Mouse (Mus musculus) cerebellum, adult 2 months (tissue): ENCODE data around the gene Ppm1b. TPM values are rescaled to one million over a fixed set of nuclear protein-coding genes. Genes with fewer than 3 reads are reported as not detected.

ENCODE experiments used
- DNase-seq, 2 experiments: peaks; one replicate each; pipeline ENCODE4 v3.0.0; 2021
- H3K27ac ChIP-seq: fragments of 200-500 bp; 2 replicates; pipeline ENCODE4 v1.5.1; 2012; ENCODE audit warnings: low read length, control low read depth, inconsistent platforms; ENCODE audit not compliant: insufficient read depth
- H3K27me3 ChIP-seq: fragments of 200-500 bp; 2 replicates; pipeline ENCODE4 v1.6.1; 2012; ENCODE audit warnings: inconsistent platforms, mild to moderate bottlenecking, low read length, moderate library complexity; ENCODE audit not compliant: control insufficient read depth, insufficient read depth
- H3K4me1 ChIP-seq: fragments of 200-500 bp; 2 replicates; pipeline ENCODE4 v1.6.1; 2011; ENCODE audit warnings: low read length; ENCODE audit not compliant: control insufficient read depth, insufficient read depth
- H3K4me3 ChIP-seq: fragments of 200-500 bp; replicated peaks from 2 replicates; pipeline ENCODE3; 2011; ENCODE audit warnings: mild to moderate bottlenecking, low read depth, low read length, control low read depth; ENCODE audit not compliant: insufficient read depth
- CTCF ChIP-seq: fragments of 200-500 bp; IDR thresholded peaks from 2 replicates; pipeline ENCODE4 v1.5.1; 2011; ENCODE audit warnings: low read depth, mild to moderate bottlenecking, control low read depth, low read length, moderate library complexity, borderline replicate concordance; ENCODE audit not compliant: insufficient read depth
- POLR2A ChIP-seq: fragments of 200-500 bp; IDR thresholded peaks from 2 replicates; pipeline ENCODE4 v1.6.1; 2011; ENCODE audit warnings: low read length, control low read depth, borderline replicate concordance; ENCODE audit not compliant: insufficient read depth
- WGBS: fragments of 180-500 bp; shearing (Covaris S2); methylation state at CpG from one replicate; pipeline ENCODE4 v1.1.7; 2018; 5-methylcytosine and 5-hydroxymethylcytosine counted together
- polyA plus RNA-seq: library from polyadenylated mRNA; depleted of rRNA; stranded (reverse); fragments of >200 nt; gene quantifications from 2 replicates; pipeline ENCODE4 v1.2.3, GENCODE M21; 2012

The Ppm1b gene
- polyA plus RNA-seq, 1 experiment, result 138 TPM

DNA sequence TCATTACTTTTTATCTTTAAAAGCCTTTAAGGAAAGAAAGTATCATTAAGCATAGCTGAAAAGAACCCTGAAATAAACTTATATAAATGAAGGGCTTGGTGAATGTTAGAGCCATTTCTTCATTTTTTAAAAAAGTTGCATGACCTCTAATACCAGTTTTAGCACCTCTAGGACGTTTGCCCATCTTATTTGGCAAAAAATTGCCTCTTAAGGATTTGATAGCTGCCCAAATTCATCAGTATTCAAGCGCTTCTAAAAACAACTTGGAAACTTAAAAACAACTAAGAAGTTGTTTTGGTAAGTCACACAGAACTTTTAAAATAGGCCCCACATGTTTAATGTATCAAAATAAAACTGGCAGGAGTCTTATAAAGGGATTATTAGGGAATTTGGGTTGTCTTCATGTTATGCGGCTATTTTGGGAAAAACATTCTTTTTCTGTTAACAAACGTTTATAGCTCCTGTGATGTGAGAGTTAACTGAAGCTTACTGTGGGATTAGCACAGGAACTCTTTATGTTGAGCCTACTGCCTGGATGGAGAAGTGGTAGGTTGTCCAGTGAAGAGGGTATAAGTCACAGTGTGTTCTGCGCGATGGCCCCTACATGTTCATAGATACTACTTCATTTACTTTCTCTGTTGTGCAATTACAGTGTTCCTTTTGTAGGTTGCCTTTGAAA lies 2.6 kb downstream of the Ppm1b start:
- WGBS, result 11% methylated on average over 6 of the region's 6 CpGs
- TF ChIP-seq POLR2A (no peak), CTCF (no peak)
- H3K4me3 ChIP-seq, result peak overlapping the region; percentile 78
- no peak for DNase-seq
- H3K27ac ChIP-seq, result no peak overlapping the region
- H3K27me3 ChIP-seq, result no peaks in the 10 kb centered on the region
- H3K4me1 ChIP-seq, result peaks cover 5% of the 10 kb centered on the region; the same call in 1 of the 2 replicates

GRCm38 (mm10) chr17:84959665-84960020 lies 3.1 kb downstream of the Ppm1b start:
- TF ChIP-seq CTCF (no peak), POLR2A (no peak)
- Histone ChIP-seq H3K27me3 (no peaks in the 10 kb centered on the region), H3K4me3 (peak overlapping the region; percentile 56), H3K27ac (no peak overlapping the region), H3K4me1 (peaks cover 5% of the 10 kb centered on the region; the same call in 1 of the 2 replicates)
- no peak for DNase-seq
- 19% methylated on average over 3 of the region's 3 CpGs for WGBS

DNA sequence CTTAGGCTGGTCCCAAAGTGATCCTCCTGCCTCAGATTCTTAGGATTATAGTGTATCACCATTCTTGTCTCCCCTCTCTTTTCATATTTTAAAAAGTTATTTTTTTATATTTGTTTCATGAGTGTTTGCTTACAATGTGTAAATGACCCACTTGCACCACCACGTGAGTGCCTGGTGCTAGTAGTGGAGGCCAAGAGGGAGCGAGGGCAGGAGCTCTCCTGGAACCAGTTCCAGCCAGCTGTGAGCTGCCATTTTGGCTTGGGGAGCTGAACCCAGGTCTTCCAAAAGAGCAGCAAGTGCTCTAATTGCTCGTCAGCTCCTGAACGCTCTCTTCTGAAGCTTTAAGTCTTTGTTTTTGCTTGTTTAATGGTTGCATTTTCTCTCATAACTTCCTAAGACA lies 3.6 kb downstream of the Ppm1b start:
- H3K4me1 ChIP-seq, result peaks cover 5% of the 10 kb centered on the region; the same call in 1 of the 2 replicates
- H3K27ac ChIP-seq, result no peak overlapping the region
- no peak for TF ChIP-seq POLR2A
- no peak for TF ChIP-seq CTCF
- peak; percentile 42 to 48 for DNase-seq
- peak overlapping the region; percentile 49 for H3K4me3 ChIP-seq
- 8% methylated on average over 4 of the region's 4 CpGs for WGBS
- H3K27me3 ChIP-seq, result no peaks in the 10 kb centered on the region

DNA sequence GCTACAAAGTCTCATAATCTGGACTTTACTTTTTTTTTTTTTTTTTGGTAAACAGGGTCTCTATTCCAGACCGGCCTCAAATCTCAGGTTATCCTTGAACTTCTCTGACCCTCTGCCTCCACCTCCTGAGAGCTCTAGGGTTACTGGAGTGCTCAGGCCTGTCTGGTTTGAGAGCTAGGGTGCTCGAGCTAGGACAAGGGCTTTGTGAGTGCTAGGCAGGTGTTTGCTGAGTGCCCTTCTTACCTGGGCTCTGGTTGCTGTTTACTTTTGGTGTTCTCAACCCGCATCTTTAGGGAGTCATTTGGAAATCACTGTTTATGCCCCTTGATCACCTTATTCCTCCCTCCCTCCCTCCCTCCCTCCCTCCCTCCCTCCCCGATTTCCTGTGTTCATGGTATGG lies 5.5 kb downstream of the Ppm1b start:
- Histone ChIP-seq H3K27me3 (no peaks in the 10 kb centered on the region), H3K27ac (no peak overlapping the region), H3K4me3 (no peak overlapping the region), H3K4me1 (peaks cover 2% of the 10 kb centered on the region; the same call in 1 of the 2 replicates)
- WGBS, result 77% methylated on average over 4 of the region's 4 CpGs
- TF ChIP-seq CTCF, result no peak
- TF ChIP-seq POLR2A, result no peak
- no peak for DNase-seq

GRCm38 (mm10) chr17:84963651-84964050 lies 7.1 kb downstream of the Ppm1b start:
- WGBS, result 40% methylated on average over 6 of the region's 6 CpGs
- Histone ChIP-seq H3K27me3 (no peaks in the 10 kb centered on the region), H3K4me3 (no peak overlapping the region), H3K4me1 (peaks cover 2% of the 10 kb centered on the region; the same call in 1 of the 2 replicates), H3K27ac (no peak overlapping the region)
- no peak for DNase-seq
- TF ChIP-seq POLR2A (no peak), CTCF (no peak)

- Histone ChIP-seq H3K4me3 (no peak overlapping the region), H3K4me1 (peaks cover 11% of the 10 kb centered on the region), H3K27ac (no peak overlapping the region), H3K27me3 (no peaks in the 10 kb centered on the region)
- DNase-seq, result no peak
- 97% methylated on average over 1 of the region's 1 CpGs for WGBS
- TF ChIP-seq POLR2A (no peak), CTCF (no peak)
These were observed 9.7 kb downstream of the Ppm1b start for GRCm38 (mm10) chr17:84966231-84966630.

- no peak overlapping the region for H3K27ac ChIP-seq
- WGBS, result 57% methylated on average over 1 of the region's 1 CpGs
These were observed 10.5 kb downstream of the Ppm1b start for GRCm38 (mm10) chr17:84967045-84967444.

GRCm38 (mm10) chr17:84969916-84970315 lies 13.4 kb downstream of the Ppm1b start:
- no peak for DNase-seq
- WGBS, result 37% methylated on average over 8 of the region's 8 CpGs

More at GRCm38 (mm10) chr17:84967045-84967444, 10.5 kb downstream of the Ppm1b start:
- Histone ChIP-seq H3K4me1 (peaks cover 15% of the 10 kb centered on the region), H3K27me3 (no peaks in the 10 kb centered on the region), H3K4me3 (no peak overlapping the region)
- DNase-seq, result no peak
- TF ChIP-seq POLR2A (no peak), CTCF (no peak)

More at GRCm38 (mm10) chr17:84969916-84970315, 13.4 kb downstream of the Ppm1b start:
- H3K27me3 ChIP-seq, result no peaks in the 10 kb centered on the region
- H3K27ac ChIP-seq, result no peak overlapping the region
- H3K4me1 ChIP-seq, result peaks cover 13% of the 10 kb centered on the region
- no peak for TF ChIP-seq POLR2A
- no peak for TF ChIP-seq CTCF
- H3K4me3 ChIP-seq, result no peak overlapping the region
